Mouse (Mus musculus) brain, embryonic 14.5 days (tissue): ENCODE measurements around the gene Mgll. TPM values are rescaled to one million over a fixed set of nuclear protein-coding genes. Genes with fewer than 3 reads are reported as not detected.

Source experiments
- DNase-seq: peaks from one replicate; pipeline ENCODE4 v3.0.0-alpha.2; 2011; ENCODE audit warnings: low read depth
- CTCF ChIP-seq: fragments of 200-500 bp; IDR thresholded peaks from 2 replicates; pipeline ENCODE4 v1.5.1; 2012; ENCODE audit warnings: inconsistent platforms, mild to moderate bottlenecking, moderate library complexity, borderline replicate concordance; ENCODE audit not compliant: insufficient read depth, insufficient read length; ENCODE audit errors: extremely low read depth
- POLR2A ChIP-seq: fragments of 200-500 bp; IDR thresholded peaks from 2 replicates; pipeline ENCODE4 v1.6.1; 2012; ENCODE audit warnings: mild to moderate bottlenecking, inconsistent platforms, borderline replicate concordance; ENCODE audit not compliant: poor library complexity, insufficient read depth, insufficient read length, severe bottlenecking; ENCODE audit errors: extremely low read depth
- polyA plus RNA-seq: library from polyadenylated mRNA; depleted of rRNA; stranded (reverse); fragments of >200 nt; gene quantifications from 2 replicates; pipeline ENCODE4 v1.2.3, GENCODE M21; 2012

The Mgll gene
- polyA plus RNA-seq, 1 experiment, result 8.8 TPM

GRCm38 (mm10) chr6:88830112-88830702 is 106.0 kb downstream of the Mgll start:
- no peak for DNase-seq
- TF ChIP-seq CTCF, result no peak
- no peak for TF ChIP-seq POLR2A

DNA sequence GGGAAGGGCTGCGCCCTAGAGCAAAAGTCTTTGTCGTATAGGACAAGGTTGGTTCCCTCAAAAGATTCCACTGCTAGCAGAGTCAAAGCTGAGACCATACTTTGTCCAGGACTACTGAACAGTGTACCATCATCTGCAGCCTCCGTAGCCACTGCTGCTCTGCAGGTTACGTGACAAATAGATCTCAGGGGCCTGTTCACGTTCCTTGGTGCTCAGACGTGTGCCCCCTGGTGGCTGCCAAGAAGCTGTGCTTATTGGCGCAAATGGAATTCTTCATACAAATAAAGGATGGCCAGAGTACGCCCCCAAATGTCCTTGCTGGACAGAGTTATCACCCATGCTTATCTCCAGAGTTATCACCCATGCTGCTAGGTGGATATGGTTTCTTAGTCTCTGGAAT is 107.2 kb downstream of the Mgll start:
- peak; percentile 97 for DNase-seq
- TF ChIP-seq CTCF (peak; percentile 93), POLR2A (no peak)

- no peak for DNase-seq
- no peak for TF ChIP-seq CTCF
- no peak for TF ChIP-seq POLR2A
Observed at GRCm38 (mm10) chr6:88832663-88833062, 108.5 kb downstream of the Mgll start.

DNA sequence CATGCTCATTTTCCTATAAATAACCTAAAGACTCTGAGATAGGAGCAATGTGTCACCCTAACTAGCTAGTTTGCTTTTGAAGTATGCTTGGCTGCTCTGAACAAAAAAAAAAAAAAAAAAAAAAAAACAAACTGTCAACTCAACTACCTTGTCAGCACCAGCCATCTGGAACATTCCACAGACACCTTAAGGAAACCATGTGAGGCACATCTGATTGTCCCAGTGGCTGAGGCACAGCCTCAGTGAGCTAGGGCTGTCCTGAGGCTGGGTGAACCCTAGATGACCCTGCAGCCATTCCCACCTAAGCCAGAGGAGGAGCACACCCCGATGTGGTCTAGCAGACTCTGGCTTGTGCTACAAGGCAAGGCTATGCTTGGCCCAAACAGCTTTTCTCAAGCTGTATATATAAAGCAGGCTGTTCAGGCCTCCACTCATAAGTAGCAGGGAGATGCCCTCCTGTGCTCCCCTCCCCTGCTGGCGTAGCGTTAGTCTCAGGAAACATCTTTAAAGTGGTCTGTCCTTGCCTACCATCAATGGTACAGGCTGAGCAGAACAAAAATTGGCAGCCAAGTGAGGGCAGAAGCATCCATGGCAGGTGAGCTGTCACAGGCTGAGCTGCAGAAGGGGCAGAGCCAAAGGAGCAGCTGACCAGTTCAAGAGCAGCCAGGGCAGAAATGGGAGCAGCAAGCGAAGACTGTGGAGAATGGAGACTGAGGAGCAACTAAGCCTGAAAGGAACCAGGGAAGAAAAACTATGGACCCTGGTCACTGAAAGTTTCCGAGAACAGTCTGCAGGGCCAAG is 109.3 kb downstream of the Mgll start:
- DNase-seq, result no peak
- TF ChIP-seq POLR2A (no peak), CTCF (no peak)

DNA sequence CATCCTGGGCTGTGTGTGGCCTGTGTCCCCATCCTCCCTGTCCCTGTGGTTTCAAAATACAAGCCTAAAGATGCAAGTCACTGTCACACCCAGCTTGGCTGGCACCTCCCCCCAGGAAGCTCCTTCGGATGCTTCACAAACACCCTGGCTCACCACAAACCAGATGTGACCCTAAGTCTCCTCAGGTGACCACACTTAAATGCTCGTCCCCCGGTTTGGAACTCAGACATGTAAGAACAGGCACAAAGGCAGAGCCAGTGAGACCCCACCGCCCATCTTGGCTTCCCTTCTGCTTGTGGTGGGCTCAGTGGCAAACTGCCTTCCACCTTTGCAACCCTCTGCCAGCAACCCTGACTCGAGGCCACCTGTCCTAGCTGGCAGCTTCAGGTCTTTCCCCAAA is 110.8 kb downstream of the Mgll start:
- TF ChIP-seq POLR2A, result no peak
- no peak for TF ChIP-seq CTCF
- no peak for DNase-seq

- no peak for DNase-seq
- TF ChIP-seq CTCF, result no peak
- TF ChIP-seq POLR2A, result no peak
Observed at GRCm38 (mm10) chr6:88836178-88836819, 112.1 kb downstream of the Mgll start.

- TF ChIP-seq CTCF, result no peak
- TF ChIP-seq POLR2A, result no peak
- DNase-seq, result no peak
Observed at GRCm38 (mm10) chr6:88837999-88838398, 113.8 kb downstream of the Mgll start.

- DNase-seq, result no peak
- no peak for TF ChIP-seq POLR2A
- TF ChIP-seq CTCF, result no peak
Observed at GRCm38 (mm10) chr6:88838613-88839012, 114.4 kb downstream of the Mgll start.

DNA sequence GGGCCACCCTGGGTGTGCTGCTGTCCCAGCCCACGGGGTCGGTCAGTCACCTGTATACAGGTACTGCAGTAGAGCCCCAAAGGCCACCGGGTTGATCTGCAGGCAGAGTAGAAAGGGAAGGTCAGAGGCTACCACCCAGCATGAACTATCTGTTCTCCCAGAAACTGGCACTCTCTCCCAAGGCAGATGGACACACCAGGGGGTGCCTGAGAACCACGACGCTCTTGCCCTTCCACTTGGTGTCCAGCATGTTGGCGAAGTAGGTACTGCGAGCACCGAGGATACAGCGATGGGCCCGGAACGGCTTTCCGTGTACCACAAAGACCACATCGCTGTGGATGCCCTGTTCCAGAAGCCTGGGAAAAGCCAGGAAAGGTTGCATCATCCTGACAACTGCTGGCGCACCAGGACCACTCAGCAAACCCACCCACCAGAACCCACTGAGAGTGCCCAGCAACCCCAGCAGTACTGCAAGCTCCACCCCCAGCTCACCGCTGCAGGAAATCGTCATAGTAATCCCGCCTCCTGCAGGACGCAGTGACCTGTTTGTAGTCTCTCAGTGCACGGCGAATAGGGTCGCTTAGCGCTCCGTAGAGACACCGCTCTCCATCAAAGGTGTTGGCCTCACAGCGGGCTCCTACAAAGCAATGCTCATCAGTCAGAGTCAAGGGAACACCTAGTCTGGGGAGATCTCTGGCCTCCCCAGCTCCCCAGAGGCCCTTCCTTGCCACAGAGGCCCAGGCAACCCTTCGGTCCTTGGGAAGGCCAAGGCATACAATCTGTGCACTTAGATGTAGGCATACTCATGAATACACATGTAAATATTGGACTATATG is 115.1 kb downstream of the Mgll start:
- no peak for TF ChIP-seq CTCF
- no peak for TF ChIP-seq POLR2A

GRCm38 (mm10) chr6:88840211-88840610 is 116.0 kb downstream of the Mgll start:
- TF ChIP-seq POLR2A, result no peak
- TF ChIP-seq CTCF, result no peak
- no peak for DNase-seq

More for the DNA sequence above, 115.1 kb downstream of the Mgll start:
- no peak for DNase-seq

GRCm38 (mm10) chr6:88840791-88841513 is 116.7 kb downstream of the Mgll start:
- DNase-seq, result no peak
- no peak for TF ChIP-seq CTCF
- no peak for TF ChIP-seq POLR2A

DNA sequence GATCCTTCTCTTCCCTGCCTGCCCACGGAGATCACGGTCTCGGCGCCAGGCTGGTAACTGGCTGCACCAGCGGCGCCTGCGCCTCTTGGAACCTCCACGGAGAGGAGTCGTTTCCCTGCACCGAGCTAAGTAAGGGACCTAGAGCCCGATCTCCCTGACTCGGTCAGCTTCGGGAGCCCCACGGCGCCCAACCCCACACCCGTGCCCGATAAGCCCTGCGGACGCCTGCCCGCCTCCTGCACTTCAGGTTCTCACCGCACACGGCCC is 117.2 kb downstream of the Mgll start:
- TF ChIP-seq POLR2A, result no peak
- DNase-seq, result no peak
